Mouse (Mus musculus): ENCODE data around the gene Atg13.

Gene Atg13

GRCm38 (mm10) chr2:91701366-91701765 is 9.0 kb downstream of the Atg13 start:
- in situ Hi-C loops (cut with MboI; ENCODE audit: low pct_unique_long_range_greater_than_20kb in 1 of 2, low sequenced_read_pairs in 2 of 2, unreplicated experiment in 1 of 2), result no loop called here

GRCm38 (mm10) chr2:91699225-91699624 is 11.2 kb downstream of the Atg13 start:
- in situ Hi-C loops (cut with MboI; ENCODE audit: low pct_unique_long_range_greater_than_20kb in 1 of 2, low sequenced_read_pairs in 2 of 2, unreplicated experiment in 1 of 2), result no loop called here

- in situ Hi-C loops (cut with MboI; ENCODE audit: low pct_unique_long_range_greater_than_20kb in 1 of 2, low sequenced_read_pairs in 2 of 2, unreplicated experiment in 1 of 2), result no loop called here
These were observed 14.2 kb downstream of the Atg13 start for GRCm38 (mm10) chr2:91696225-91696590.

GRCm38 (mm10) chr2:91695436-91696224 is 14.7 kb downstream of the Atg13 start:
- in situ Hi-C loops (cut with MboI; ENCODE audit: low pct_unique_long_range_greater_than_20kb in 1 of 2, low sequenced_read_pairs in 2 of 2, unreplicated experiment in 1 of 2), result no loop called here

GRCm38 (mm10) chr2:91689452-91689851 is 20.9 kb downstream of the Atg13 start:
- in situ Hi-C loops (cut with MboI; ENCODE audit: low pct_unique_long_range_greater_than_20kb in 1 of 2, low sequenced_read_pairs in 2 of 2, unreplicated experiment in 1 of 2), result no loop called here

GRCm38 (mm10) chr2:91683919-91684318 is 26.5 kb downstream of the Atg13 start:
- in situ Hi-C loops (cut with MboI; ENCODE audit: low pct_unique_long_range_greater_than_20kb in 1 of 2, low sequenced_read_pairs in 2 of 2, unreplicated experiment in 1 of 2), result no loop called here

GRCm38 (mm10) chr2:91682850-91683249 is 27.5 kb downstream of the Atg13 start:
- in situ Hi-C loops (cut with MboI; ENCODE audit: low pct_unique_long_range_greater_than_20kb in 1 of 2, low sequenced_read_pairs in 2 of 2, unreplicated experiment in 1 of 2), result no loop called here

- in situ Hi-C loops (cut with MboI; ENCODE audit: low pct_unique_long_range_greater_than_20kb in 1 of 2, low sequenced_read_pairs in 2 of 2, unreplicated experiment in 1 of 2), result no loop called here
These were observed 33.4 kb downstream of the Atg13 start for GRCm38 (mm10) chr2:91676961-91677360.

- in situ Hi-C loops (cut with MboI; ENCODE audit: low pct_unique_long_range_greater_than_20kb in 1 of 2, low sequenced_read_pairs in 2 of 2, unreplicated experiment in 1 of 2), result no loop called here
These were observed 34.0 kb downstream of the Atg13 start for GRCm38 (mm10) chr2:91676420-91676819.

- in situ Hi-C loops (cut with MboI; ENCODE audit: low pct_unique_long_range_greater_than_20kb in 1 of 2, low sequenced_read_pairs in 2 of 2, unreplicated experiment in 1 of 2), result no loop called here
These were observed 35.5 kb downstream of the Atg13 start for GRCm38 (mm10) chr2:91674895-91675294.

GRCm38 (mm10) chr2:91673587-91673986 is 36.8 kb downstream of the Atg13 start:
- in situ Hi-C loops (cut with MboI; ENCODE audit: low pct_unique_long_range_greater_than_20kb in 1 of 2, low sequenced_read_pairs in 2 of 2, unreplicated experiment in 1 of 2), result no loop called here

GRCm38 (mm10) chr2:91670038-91670437 is 40.3 kb downstream of the Atg13 start:
- in situ Hi-C loops (cut with MboI; ENCODE audit: low pct_unique_long_range_greater_than_20kb in 1 of 2, low sequenced_read_pairs in 2 of 2, unreplicated experiment in 1 of 2), result no loop called here

- in situ Hi-C loops (cut with MboI; ENCODE audit: low pct_unique_long_range_greater_than_20kb in 1 of 2, low sequenced_read_pairs in 2 of 2, unreplicated experiment in 1 of 2), result no loop called here
These were observed 41.0 kb downstream of the Atg13 start for GRCm38 (mm10) chr2:91669326-91669725.

- in situ Hi-C loops (cut with MboI; ENCODE audit: low pct_unique_long_range_greater_than_20kb in 1 of 2, low sequenced_read_pairs in 2 of 2, unreplicated experiment in 1 of 2), result no loop called here
These were observed 42.6 kb downstream of the Atg13 start for GRCm38 (mm10) chr2:91667747-91668146.

GRCm38 (mm10) chr2:91666386-91666910 is 43.9 kb downstream of the Atg13 start:
- in situ Hi-C loops (cut with MboI; ENCODE audit: low pct_unique_long_range_greater_than_20kb in 1 of 2, low sequenced_read_pairs in 2 of 2, unreplicated experiment in 1 of 2), result no loop called here

- in situ Hi-C loops (cut with MboI; ENCODE audit: low pct_unique_long_range_greater_than_20kb in 1 of 2, low sequenced_read_pairs in 2 of 2, unreplicated experiment in 1 of 2), result no loop called here
These were observed 45.6 kb downstream of the Atg13 start for GRCm38 (mm10) chr2:91664780-91665179.

GRCm38 (mm10) chr2:91660981-91661380 is 49.4 kb downstream of the Atg13 start:
- in situ Hi-C loops (cut with MboI; ENCODE audit: low pct_unique_long_range_greater_than_20kb in 1 of 2, low sequenced_read_pairs in 2 of 2, unreplicated experiment in 1 of 2), result no loop called here

GRCm38 (mm10) chr2:91659657-91660056 is 50.7 kb downstream of the Atg13 start:
- in situ Hi-C loops (cut with MboI; ENCODE audit: low pct_unique_long_range_greater_than_20kb in 1 of 2, low sequenced_read_pairs in 2 of 2, unreplicated experiment in 1 of 2), result no loop called here

GRCm38 (mm10) chr2:91656774-91657173 is 53.6 kb downstream of the Atg13 start:
- in situ Hi-C loops (cut with MboI; ENCODE audit: low pct_unique_long_range_greater_than_20kb in 1 of 2, low sequenced_read_pairs in 2 of 2, unreplicated experiment in 1 of 2), result no loop called here

GRCm38 (mm10) chr2:91655827-91656226 is 54.5 kb downstream of the Atg13 start:
- in situ Hi-C loops (cut with MboI; ENCODE audit: low pct_unique_long_range_greater_than_20kb in 1 of 2, low sequenced_read_pairs in 2 of 2, unreplicated experiment in 1 of 2), result no loop called here

Measured in mouse embryonic stem cell (cell line).